Mouse (Mus musculus): ENCODE data around the gene Ccr6. TPM values are rescaled to one million over a fixed set of nuclear protein-coding genes. Genes with fewer than 3 reads are reported as not detected.
A peak's percentile ranks its signal among the peaks of the same experiment; 100 is the strongest.

Gene Ccr6
- total and polyA plus RNA-seq, 2 experiments, result 0.20 TPM; not detected in 1

DNA sequence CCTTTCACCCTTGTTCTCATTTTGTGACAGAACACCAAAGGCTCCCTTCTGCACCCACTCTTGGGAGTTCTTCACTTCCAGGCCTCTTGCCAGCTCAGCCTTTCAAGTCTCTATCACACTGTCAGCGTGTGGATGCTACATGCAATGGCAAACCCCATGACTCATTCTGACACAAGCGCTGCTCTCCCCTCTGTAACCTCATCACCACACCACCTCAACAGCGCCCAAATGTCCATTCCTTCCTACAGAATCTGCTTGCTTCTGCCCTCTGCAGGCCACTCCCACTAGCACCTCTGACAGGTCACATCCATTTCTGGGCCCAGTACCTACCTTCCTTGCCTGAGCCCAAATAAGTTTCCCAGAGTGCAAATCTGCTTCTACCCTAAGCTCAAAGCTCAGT, 70.0 kb downstream of the Ccr6 start:
- no peaks in the 10 kb centered on the region for H3K27me3 ChIP-seq (ENCODE audit: control insufficient read depth, insufficient read depth, low read length)
- TF ChIP-seq CTCF (IDR thresholded peaks at IDR 0.05; ENCODE audit: low read depth, low read length) (peak; percentile 52), POLR2A (IDR thresholded peaks at IDR 0.05; ENCODE audit: extremely low read depth, insufficient read depth, low read length) (no peak)
- no peak overlapping the region for H3K4me3 ChIP-seq (ENCODE audit: insufficient read depth, low read depth, low read length)
- H3K79me2 ChIP-seq (ENCODE audit: control insufficient read depth, insufficient read depth, low read length), result no peaks in the 10 kb centered on the region; the same call in 1 of the 2 replicates
- H3K9ac ChIP-seq (ENCODE audit: low read depth, low read length), result no peak overlapping the region
- WGBS, result 81% methylated on average over 3 of the region's 3 CpGs
- DNase-seq (ENCODE audit: extremely low read depth, low read depth, low spot score), result no peak
- no peaks in the 10 kb centered on the region for H3K36me3 ChIP-seq (ENCODE audit: control insufficient read depth, insufficient read depth, low read length)
- H3K4me1 ChIP-seq (ENCODE audit: control insufficient read depth, insufficient read depth, low read length), result peaks cover 16% of the 10 kb centered on the region
- H3K27ac ChIP-seq (replicated peaks; ENCODE audit: insufficient read depth, low read depth, low read length), result no peak overlapping the region

Other genes starting within 250 kb of the Ccr6 start
- 0.07 TPM in 1 of 2 replicates, not detected in the other for gene Gm49673, start 88.3 kb upstream of the Ccr6 start, total RNA-seq (2014; rRNA removed)
- 0.17 TPM in 1 of 2 replicates, not detected in the other for gene Gm49673, start 88.3 kb upstream of the Ccr6 start, polyA plus RNA-seq (2012; rRNA removed)
- gene Rnaset2a, start 87.9 kb upstream of the Ccr6 start, total RNA-seq (2014; rRNA removed), result 44.9 and 51.8 TPM in 2 replicates
- 36.9 and 39.7 TPM in 2 replicates for gene Rnaset2a, start 87.9 kb upstream of the Ccr6 start, polyA plus RNA-seq (2012; rRNA removed)
- 10.5 TPM in 2 replicates for gene Fgfr1op, start 70.5 kb upstream of the Ccr6 start, total RNA-seq (2014; rRNA removed)
- gene Fgfr1op, start 70.5 kb upstream of the Ccr6 start, polyA plus RNA-seq (2012; rRNA removed), result 1.8 and 2.1 TPM in 2 replicates
- gene Mpc1, start 46.9 kb downstream of the Ccr6 start, total RNA-seq (2014; rRNA removed), result 690 and 762 TPM in 2 replicates
- gene Mpc1, start 46.9 kb downstream of the Ccr6 start, polyA plus RNA-seq (2012; rRNA removed), result 305 and 352 TPM in 2 replicates
- 58.4 and 59.7 TPM in 2 replicates for gene Sft2d1, start 75.1 kb downstream of the Ccr6 start, total RNA-seq (2014; rRNA removed)
- 53.7 and 67.4 TPM in 2 replicates for gene Sft2d1, start 75.1 kb downstream of the Ccr6 start, polyA plus RNA-seq (2012; rRNA removed)
- 0.09 and 0.27 TPM in 2 replicates for gene Prr18, start 101.4 kb downstream of the Ccr6 start, total RNA-seq (2014; rRNA removed)
- 0.04 and 0.17 TPM in 2 replicates for gene Prr18, start 101.4 kb downstream of the Ccr6 start, polyA plus RNA-seq (2012; rRNA removed)
- gene T2, start 119.9 kb downstream of the Ccr6 start, total RNA-seq (2014; rRNA removed), result not detected in 2 replicates
- not detected in 2 replicates for gene T2, start 119.9 kb downstream of the Ccr6 start, polyA plus RNA-seq (2012; rRNA removed)
- not detected in 2 replicates for gene T, start 198.4 kb downstream of the Ccr6 start, total RNA-seq (2014; rRNA removed)
- gene T, start 198.4 kb downstream of the Ccr6 start, polyA plus RNA-seq (2012; rRNA removed), result not detected in 2 replicates